Mouse (Mus musculus): ENCODE results near the gene Jade1. TPM values are rescaled to one million over a fixed set of nuclear protein-coding genes. Genes with fewer than 3 reads are reported as not detected.

The Jade1 gene
- total and polyA plus RNA-seq, 3 experiments = 116 to 150 (median 134) TPM

DNA sequence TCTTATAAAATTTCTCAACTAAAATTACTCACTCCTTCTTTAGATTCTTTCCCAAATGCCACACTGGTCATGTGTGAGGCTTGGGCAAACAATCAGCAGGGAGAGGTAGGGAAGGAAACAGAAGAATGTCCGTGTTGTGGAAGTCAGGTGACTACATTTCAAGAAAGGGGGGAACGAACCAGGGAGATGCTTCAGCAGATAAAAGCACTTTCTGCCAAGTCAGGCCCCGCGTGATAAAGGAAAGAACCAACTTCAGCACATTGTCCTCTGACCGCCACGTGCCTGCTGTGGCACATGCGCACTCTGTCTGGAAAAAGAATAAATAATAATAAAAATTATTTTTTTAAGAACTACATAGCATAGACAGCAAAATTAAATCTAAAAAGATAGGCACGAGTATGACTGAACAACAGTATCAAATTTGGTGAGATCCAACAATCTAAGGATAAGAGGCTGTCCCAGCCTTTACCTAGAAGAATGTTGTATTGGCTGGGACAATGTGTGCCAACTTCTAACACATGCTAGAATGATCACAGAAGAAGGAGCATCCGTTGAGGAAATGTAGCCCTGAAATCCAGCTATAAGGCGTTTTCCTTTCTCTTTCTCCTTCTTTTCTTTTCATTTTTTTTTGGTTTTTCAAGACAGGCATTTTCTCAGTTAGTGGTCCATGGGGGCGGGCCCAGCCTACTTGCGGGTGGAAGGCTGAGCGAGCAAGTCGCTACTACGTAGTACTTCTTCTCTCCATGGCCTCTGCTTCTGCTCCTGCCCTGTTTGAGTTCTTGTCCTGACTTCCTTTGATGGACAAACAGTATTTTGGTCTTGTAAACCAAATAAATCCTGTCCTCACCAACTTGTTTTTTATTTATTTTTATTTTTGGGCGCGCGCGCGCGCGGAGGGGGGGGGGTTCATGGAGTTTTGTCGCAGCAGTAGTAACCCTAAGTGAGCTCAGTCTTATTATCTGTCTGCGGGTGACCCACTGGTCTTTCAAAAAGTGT, 753 bp upstream of the Jade1 start (continued):
- TF ChIP-seq USF2 (IDR thresholded peaks at IDR 0.05; ENCODE audit: borderline replicate concordance in 1 of 2, insufficient read depth in 1 of 2, low read depth in 1 of 2, low read length in 2 of 2) (peak in 1 of 2 experiments; percentile 65; a peak in 1 of 4 replicates), NELFE (IDR thresholded peaks at IDR 0.05; ENCODE audit: low read depth, low read length) (no peak; the same call in 1 of the 2 replicates), RAD21 (IDR thresholded peaks at IDR 0.05; ENCODE audit: low read depth, low read length) (no peak), SMC3 (IDR thresholded peaks at IDR 0.05; ENCODE audit: low read depth, low read length) (no peak), EP300 (IDR thresholded peaks at IDR 0.05; ENCODE audit: low read depth in 1 of 2, low read length in 2 of 2) (peak; percentile 25 to 65; a peak in 1 of 4 replicates), MAFK (IDR thresholded peaks at IDR 0.05; ENCODE audit: borderline replicate concordance, low read depth, low read length) (peak; percentile 39; the same call in 1 of the 2 replicates), ZMIZ1 (IDR thresholded peaks at IDR 0.05; ENCODE audit: low read depth, low read length) (no peak), MYB (IDR thresholded peaks at IDR 0.05; ENCODE audit: low read depth, low read length) (no peak), MXI1 (IDR thresholded peaks at IDR 0.05; ENCODE audit: low read depth, low read length) (peak; percentile 96), POLR2AphosphoS2 (IDR thresholded peaks at IDR 0.05; ENCODE audit: low read length) (no peak), ZNF384 (IDR thresholded peaks at IDR 0.05; ENCODE audit: low read depth, low read length) (peak; percentile 81), CTCF (IDR thresholded peaks at IDR 0.05 in 2 of 3, conservative IDR thresholded peaks at IDR 0.05 in 1 of 3; ENCODE audit: control insufficient read depth in 1 of 3, insufficient read depth in 1 of 3, low read depth in 2 of 3, low read length in 3 of 3, poor library complexity in 1 of 3, severe bottlenecking in 1 of 3) (no peak), POLR2A (IDR thresholded peaks at IDR 0.05; ENCODE audit: control insufficient read depth in 1 of 2, insufficient read depth in 1 of 2, low read depth in 1 of 2, low read length in 2 of 2, poor library complexity in 1 of 2) (peak in 1 of 2 experiments; percentile 61; a peak in 2 of 4 replicates), ZC3H11A (IDR thresholded peaks at IDR 0.05; ENCODE audit: low read depth, low read length) (no peak), UBTF (IDR thresholded peaks at IDR 0.05; ENCODE audit: borderline replicate concordance, insufficient read depth, low read depth, low read length) (no peak), SIN3A (IDR thresholded peaks at IDR 0.05; ENCODE audit: low read length) (peak; percentile 80), TCF12 (IDR thresholded peaks at IDR 0.05; ENCODE audit: low read depth, low read length) (peak; percentile 43; the same call in 1 of the 2 replicates), RCOR1 (IDR thresholded peaks at IDR 0.05; ENCODE audit: low read depth, low read length) (peak; percentile 47; the same call in 1 of the 2 replicates)

DNA sequence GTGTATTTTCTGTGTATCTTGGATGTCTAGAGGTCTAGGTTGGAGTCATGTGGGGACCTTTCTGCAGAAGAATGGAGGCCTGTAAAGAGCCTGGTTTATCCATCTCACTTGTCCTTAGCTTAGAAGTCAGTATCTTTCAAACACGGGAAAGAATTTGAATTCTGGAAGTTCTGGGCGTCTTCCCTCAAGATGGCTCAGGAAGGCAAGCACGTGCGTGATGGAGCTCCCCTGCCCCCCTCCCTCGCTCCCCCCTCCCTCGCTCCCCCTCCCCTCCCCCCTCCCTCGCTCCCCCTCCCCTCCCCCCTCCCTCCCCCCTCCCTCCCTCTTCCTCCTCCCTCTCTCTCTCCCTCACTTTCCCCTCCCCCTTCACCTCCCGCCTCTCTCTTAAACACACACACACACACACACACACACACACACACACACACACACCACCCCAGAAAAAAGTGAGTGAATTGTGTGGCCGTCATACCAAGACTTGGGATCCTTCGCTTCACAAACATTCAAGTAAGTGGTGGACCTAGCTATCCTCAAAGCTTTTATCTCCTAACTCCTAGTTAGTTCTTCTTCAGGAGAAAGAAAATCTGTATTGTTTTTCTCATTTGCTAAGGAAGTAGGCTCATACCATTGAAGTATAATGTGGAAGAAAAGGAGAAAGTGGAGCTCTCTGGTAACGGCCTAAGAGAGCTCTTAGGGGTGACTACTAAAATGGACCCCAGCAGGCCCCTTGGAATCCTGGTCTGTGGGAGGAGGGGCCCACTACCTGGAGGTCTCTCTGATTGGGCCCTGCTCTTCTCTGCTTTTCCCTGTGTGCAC, 1.1 kb downstream of the Jade1 start:
- Histone ChIP-seq H3K9me3 (replicated peaks; ENCODE audit: insufficient read depth, low read length) (no peaks in the 10 kb centered on the region), H3K79me2 (ENCODE audit: control insufficient read depth, insufficient read depth, low read length, poor library complexity) (peaks cover 56% of the 10 kb centered on the region), H3K27me3 (ENCODE audit: control insufficient read depth in 1 of 2, insufficient read depth in 2 of 2, low read length in 2 of 2) (no peaks in the 10 kb centered on the region), H3K27ac (ENCODE audit: control insufficient read depth, low read depth, low read length) (peak overlapping the region; percentile 92), H3K36me3 (ENCODE audit: control insufficient read depth in 1 of 2, insufficient read depth in 2 of 2, low read length in 2 of 2) (peaks cover 16 to 48% of the 10 kb centered on the region in 2 experiments), H3K4me3 (ENCODE audit: control insufficient read depth in 1 of 2, insufficient read depth in 1 of 2, low read depth in 2 of 2, low read length in 2 of 2) (peak overlapping the region; percentile 83 to 91), H3K4me1 (ENCODE audit: control insufficient read depth in 1 of 2, insufficient read depth in 2 of 2, low read length in 2 of 2) (peaks cover 4 to 18% of the 10 kb centered on the region in 2 experiments), H3K9ac (ENCODE audit: control insufficient read depth, low read depth, low read length, poor library complexity, severe bottlenecking) (peak overlapping the region; percentile 82)
- peak; percentile 69 for DNase-seq (ENCODE audit: low read depth, low spot score)
- peak; percentile 88 for TF ChIP-seq MAX (IDR thresholded peaks at IDR 0.05; ENCODE audit: low read length)
- peak; percentile 52; the same call in 1 of the 2 replicates for TF ChIP-seq MXI1 (IDR thresholded peaks at IDR 0.05; ENCODE audit: low read depth, low read length)
- TF ChIP-seq CHD1 (IDR thresholded peaks at IDR 0.05; ENCODE audit: low read depth, low read length) = peak; percentile 85; the same call in 1 of the 2 replicates
- 0 out of 2 replicates have a peak, but pooled peaks have one; percentile 24 for TF ChIP-seq ETS1 (IDR thresholded peaks at IDR 0.05; ENCODE audit: low read depth, low read length)
- peak; percentile 31; the same call in 1 of the 2 replicates for TF ChIP-seq CHD2 (IDR thresholded peaks at IDR 0.05; ENCODE audit: low read length)
- TF ChIP-seq POLR2A (IDR thresholded peaks at IDR 0.05; ENCODE audit: control insufficient read depth in 1 of 2, insufficient read depth in 1 of 2, low read depth in 1 of 2, low read length in 2 of 2, poor library complexity in 1 of 2) = peak in 1 of 2 experiments; percentile 2; a peak in 1 of 4 replicates
- TF ChIP-seq SIN3A (IDR thresholded peaks at IDR 0.05; ENCODE audit: low read length) = 0 out of 2 replicates have a peak, but pooled peaks have one; percentile 19
- no peak for TF ChIP-seq MAFK (IDR thresholded peaks at IDR 0.05; ENCODE audit: borderline replicate concordance, low read depth, low read length)
- peak; percentile 32; the same call in 1 of the 2 replicates for TF ChIP-seq HCFC1 (IDR thresholded peaks at IDR 0.05; ENCODE audit: low read depth, low read length)
- no peak for TF ChIP-seq TBP (IDR thresholded peaks at IDR 0.05; ENCODE audit: low read depth, low read length)
- peak; percentile 89 for TF ChIP-seq MAZ (IDR thresholded peaks at IDR 0.05; ENCODE audit: low read depth, low read length)
- no peak for TF ChIP-seq SMC3 (IDR thresholded peaks at IDR 0.05; ENCODE audit: low read depth, low read length)
- peak in 1 of 2 experiments; percentile 3; a peak in 1 of 4 replicates for TF ChIP-seq EP300 (IDR thresholded peaks at IDR 0.05; ENCODE audit: low read depth in 1 of 2, low read length in 2 of 2)
- TF ChIP-seq BHLHE40 (IDR thresholded peaks at IDR 0.05; ENCODE audit: borderline replicate concordance, low read depth, low read length) = peak; percentile 87
- peak; percentile 96 for TF ChIP-seq MYC (IDR thresholded peaks at IDR 0.05; ENCODE audit: low read depth, low read length)
- TF ChIP-seq MEF2A (IDR thresholded peaks at IDR 0.05; ENCODE audit: extremely low read depth, insufficient replicate concordance, low read depth, low read length, poor library complexity, severe bottlenecking) = no peak
- peak; percentile 90 for TF ChIP-seq POLR2AphosphoS2 (IDR thresholded peaks at IDR 0.05; ENCODE audit: low read length)
